Mouse (Mus musculus): ENCODE measurements around the gene Defa37.
"Not testable (repeated sequence)": the region's sequence is repeated elsewhere in the genome, so short reads cannot be mapped to it uniquely, and the experiment has no call there.

Gene Defa37

DNA sequence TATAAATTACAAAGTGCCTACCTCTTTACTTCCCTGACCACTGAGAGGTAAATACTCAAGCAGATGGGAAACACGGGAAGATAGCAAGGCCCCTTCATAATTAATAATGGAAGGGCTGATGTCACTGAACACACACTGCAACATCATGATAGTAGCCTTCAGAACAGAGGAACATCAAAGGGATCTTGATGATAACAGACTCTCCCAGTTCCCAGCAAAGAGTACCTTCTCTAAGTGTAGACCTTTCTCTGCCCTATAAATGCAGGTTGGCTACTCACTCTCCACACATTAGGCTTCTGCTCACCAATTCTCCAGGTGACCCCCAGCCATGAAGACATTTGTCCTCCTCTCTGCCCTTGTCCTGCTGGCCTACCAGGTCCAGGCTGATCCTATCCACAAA is at the start of gene Defa37:
Defa37 (plus strand) TSS at position 301 of the 400 bp plus-strand sequence.
- DNase-seq: not testable (repeated sequence)

DNA sequence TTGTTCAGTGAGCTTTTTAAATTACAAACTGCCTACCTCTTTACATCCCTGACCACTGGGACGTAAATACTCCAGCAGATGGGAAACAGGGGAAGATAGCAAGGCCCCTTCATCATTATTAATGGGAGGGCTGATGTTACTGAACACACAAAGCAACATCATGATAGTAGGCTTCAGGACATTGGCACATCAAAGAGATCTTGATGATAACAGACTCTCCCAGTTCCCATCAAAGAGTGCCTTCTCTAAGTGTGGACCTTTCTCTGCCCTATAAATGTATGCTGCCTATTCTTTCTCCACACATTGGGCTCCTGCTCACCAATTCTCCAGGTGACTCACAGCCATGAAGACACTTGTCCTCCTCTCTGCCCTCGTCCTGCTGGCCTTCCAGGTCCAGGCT is 36.5 kb upstream of the Defa37 start, which contains the start of gene Defa32:
Defa32 (plus strand) TSS at position 301 of the 400 bp plus-strand sequence.
- not testable (repeated sequence) for DNase-seq

DNA sequence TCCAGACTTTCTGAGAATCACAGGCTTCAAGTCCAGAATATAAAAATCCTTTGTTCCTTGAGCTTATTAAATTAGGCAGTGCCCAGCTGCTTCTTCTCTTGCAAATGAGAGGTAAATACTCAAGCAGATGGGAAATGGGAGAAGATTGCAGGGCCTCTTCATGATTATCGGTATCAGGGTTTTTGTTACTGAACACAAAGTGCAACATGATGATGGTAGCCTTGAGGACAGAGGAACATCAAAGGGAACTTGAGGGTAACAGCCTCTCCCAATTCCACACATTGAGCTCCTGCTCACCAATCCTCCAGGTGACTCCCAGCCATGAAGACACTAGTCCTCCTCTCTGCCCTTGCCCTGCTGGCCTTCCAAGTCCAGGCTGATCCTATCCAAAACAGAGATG is 17.5 kb downstream of the Defa37 start, which contains the start of gene Defa28:
Defa28 (plus strand) TSS at position 301 of the 400 bp plus-strand sequence.
- DNase-seq: not testable (repeated sequence)

GRCm38 (mm10) chr8:21594408-21594807 is 29.2 kb downstream of the Defa37 start, which contains the start of gene Gm7861:
Gene Gm7861, minus strand, starts transcription at chr8:21594508.
- not testable (repeated sequence) for DNase-seq

Data from cerebellum, postnatal 36 days (tissue).